Mouse (Mus musculus): ENCODE data around the gene Avp. TPM values are rescaled to one million over a fixed set of nuclear protein-coding genes. Genes with fewer than 3 reads are reported as not detected.
A peak's percentile ranks its signal among the peaks of the same experiment; 100 is the strongest.
"Not testable (repeated sequence)": the region's sequence is repeated elsewhere in the genome, so short reads cannot be mapped to it uniquely, and the experiment has no call there.

Avp gene
- polyA plus RNA-seq, 1 experiment from 2014 or later, result not detected

DNA sequence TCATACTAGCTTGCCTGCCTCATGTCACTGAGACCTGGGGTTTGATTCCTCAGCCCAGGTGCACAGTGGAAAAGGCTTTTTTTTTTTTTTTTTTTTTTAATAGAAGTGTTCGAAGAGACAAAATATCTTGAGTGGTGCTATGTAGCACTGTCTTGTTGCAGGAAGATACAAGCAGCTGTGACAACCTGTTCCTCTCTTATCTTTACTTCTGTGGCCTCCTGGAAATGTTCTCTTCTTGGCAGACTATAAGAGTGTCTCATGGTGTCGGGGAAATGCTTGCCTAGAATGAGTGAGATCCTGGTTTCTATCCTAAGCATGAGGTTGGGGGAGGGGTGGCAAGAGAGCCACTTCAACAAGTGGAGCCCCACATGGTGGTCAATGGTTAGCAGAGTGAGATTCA lies 6.0 kb upstream of the Avp start:
- WGBS, result 83% methylated on average over 2 of the region's 2 CpGs
- Histone ChIP-seq H3K27ac (no peak overlapping the region), H3K9me3 (no peaks in the 10 kb centered on the region), H3K27me3 (ENCODE audit: insufficient read depth, poor library complexity, severe bottlenecking) (peaks cover 12% of the 10 kb centered on the region), H3K36me3 (peaks cover 34% of the 10 kb centered on the region), H3K4me3 (no peak overlapping the region), H3K4me1 (replicated peaks) (peaks cover 6% of the 10 kb centered on the region)
- no peak for DNase-seq (ENCODE audit: low spot score)

DNA sequence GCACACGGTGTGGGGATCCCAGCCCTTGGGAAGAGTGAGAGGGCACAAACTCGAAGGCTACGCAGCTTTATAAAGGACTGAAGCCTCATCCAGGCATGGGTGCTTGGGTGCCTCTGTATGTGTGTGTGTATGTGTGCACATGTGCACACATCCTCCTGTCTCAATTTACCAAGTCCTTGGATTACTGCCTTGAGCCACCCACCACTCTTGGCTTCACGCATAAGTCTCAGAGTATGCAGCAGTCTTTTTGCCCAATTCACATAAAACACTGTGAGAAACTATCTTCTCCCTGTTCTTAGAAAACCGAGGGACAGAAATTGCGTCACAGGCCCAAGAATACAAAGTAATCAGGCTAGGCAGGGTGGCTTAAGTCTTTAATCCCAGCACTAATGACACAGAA lies 3.7 kb upstream of the Avp start:
- WGBS, result 94% methylated on average over 6 of the region's 6 CpGs
- Histone ChIP-seq H3K4me3 (no peak overlapping the region), H3K4me1 (replicated peaks) (peaks cover 13% of the 10 kb centered on the region), H3K9me3 (no peaks in the 10 kb centered on the region), H3K27ac (no peak overlapping the region), H3K36me3 (peaks cover 13% of the 10 kb centered on the region), H3K27me3 (ENCODE audit: insufficient read depth, poor library complexity, severe bottlenecking) (peaks cover 36% of the 10 kb centered on the region)
- DNase-seq (ENCODE audit: low spot score), result no peak

DNA sequence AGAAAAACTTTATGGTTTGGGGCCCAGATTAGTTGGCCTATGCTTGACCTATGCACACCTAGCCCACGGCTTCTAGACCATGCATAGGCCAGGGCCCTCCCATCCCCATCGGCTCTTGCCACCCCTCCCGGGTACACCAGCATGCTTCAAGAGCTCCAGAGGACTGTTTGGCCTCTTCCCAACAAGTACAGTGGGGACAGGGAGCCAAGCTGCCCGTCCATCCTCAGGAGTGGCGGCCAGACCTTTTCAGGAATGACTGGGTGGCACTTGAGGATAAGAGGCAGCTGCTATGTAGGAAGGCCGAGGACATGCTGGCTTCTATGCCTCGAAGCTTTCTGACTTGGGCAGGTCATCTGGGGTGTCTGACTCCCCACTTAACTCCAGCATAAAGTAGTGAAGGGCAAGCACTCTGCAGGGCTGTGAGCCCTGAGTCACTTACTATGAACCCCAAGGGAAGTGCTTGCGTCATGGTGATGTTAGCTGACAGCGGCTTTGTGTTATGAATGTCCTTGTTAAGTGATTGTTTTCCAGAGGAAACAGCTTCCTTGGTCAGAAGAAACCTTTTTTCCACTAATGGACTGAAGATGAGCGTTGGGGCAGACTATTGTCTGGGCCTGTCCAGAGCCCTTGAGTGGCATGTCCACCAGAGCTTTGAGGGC lies 1.7 kb upstream of the Avp start:
- Histone ChIP-seq H3K27me3 (ENCODE audit: insufficient read depth, poor library complexity, severe bottlenecking) (peaks cover 56% of the 10 kb centered on the region), H3K36me3 (0 out of 2 replicates have a peak, but pooled peaks cover 2% of the 10 kb centered on the region), H3K4me3 (no peak overlapping the region), H3K27ac (no peak overlapping the region), H3K9me3 (no peaks in the 10 kb centered on the region), H3K4me1 (replicated peaks) (peaks cover 22% of the 10 kb centered on the region)
- 86% methylated on average over 10 of the region's 10 CpGs for WGBS
- no peak for DNase-seq (ENCODE audit: low spot score)

DNA sequence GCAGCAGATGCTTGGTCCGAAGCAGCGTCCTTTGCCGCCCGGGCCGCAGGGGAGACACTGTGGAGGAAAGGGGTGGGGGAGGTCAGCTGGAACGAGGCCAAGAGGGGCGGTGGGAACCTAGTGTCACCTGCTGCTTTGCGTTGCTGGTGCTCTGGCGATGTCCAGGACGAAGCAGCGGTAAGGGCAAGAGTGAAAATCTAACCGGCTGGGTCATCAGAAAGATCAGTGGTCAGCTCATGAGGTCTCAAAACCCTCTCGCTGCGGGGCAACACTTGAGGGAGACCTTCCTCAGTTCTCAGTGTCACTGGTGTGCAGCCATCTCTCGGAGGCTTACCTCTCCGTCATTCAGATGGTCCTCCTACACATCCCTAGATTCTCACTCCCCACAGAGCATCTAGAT lies 1.2 kb downstream of the Avp start:
- H3K4me1 ChIP-seq (replicated peaks), result peaks cover 38% of the 10 kb centered on the region
- peak overlapping the region; percentile 46 for H3K4me3 ChIP-seq
- peaks cover 4% of the 10 kb centered on the region; the same call in 1 of the 2 replicates for H3K9me3 ChIP-seq
- peak; percentile 15 for DNase-seq (ENCODE audit: low spot score)
- H3K27ac ChIP-seq, result 0 out of 2 replicates have a peak overlapping the region, but pooled peaks have one; percentile 18
- no peaks in the 10 kb centered on the region for H3K36me3 ChIP-seq
- H3K27me3 ChIP-seq (ENCODE audit: insufficient read depth, poor library complexity, severe bottlenecking), result peaks cover 84% of the 10 kb centered on the region
- WGBS, result 3% methylated on average over 16 of the region's 16 CpGs

DNA sequence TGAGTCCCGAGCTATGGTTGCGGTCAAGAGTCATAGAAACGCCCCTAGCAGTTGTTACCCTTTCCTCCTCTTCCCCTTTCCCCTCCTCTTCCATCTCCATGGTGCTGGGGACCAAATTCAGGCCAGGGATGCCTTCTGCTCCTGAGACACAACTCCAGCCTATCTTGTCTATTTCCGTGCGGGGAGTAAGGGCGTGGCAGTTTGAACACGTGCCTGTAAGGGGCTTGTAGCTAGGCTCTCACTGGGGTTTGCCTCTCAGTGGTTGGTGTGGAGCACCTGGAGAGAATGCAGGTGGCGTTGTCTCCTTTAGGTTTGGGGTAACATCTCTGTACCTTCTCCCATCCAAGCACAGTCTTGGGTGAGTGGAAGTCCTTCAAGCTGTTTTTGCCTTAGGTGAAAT lies 2.6 kb downstream of the Avp start:
- peak; percentile 3 for DNase-seq (ENCODE audit: low spot score)
- peaks cover 40% of the 10 kb centered on the region for H3K4me1 ChIP-seq (replicated peaks)
- H3K4me3 ChIP-seq, result no peak overlapping the region
- H3K36me3 ChIP-seq, result no peaks in the 10 kb centered on the region
- H3K27me3 ChIP-seq (ENCODE audit: insufficient read depth, poor library complexity, severe bottlenecking), result peaks cover 98% of the 10 kb centered on the region
- H3K9me3 ChIP-seq, result peaks cover 4% of the 10 kb centered on the region; the same call in 1 of the 2 replicates
- WGBS, result 6% methylated on average over 8 of the region's 8 CpGs
- H3K27ac ChIP-seq, result no peak overlapping the region

DNA sequence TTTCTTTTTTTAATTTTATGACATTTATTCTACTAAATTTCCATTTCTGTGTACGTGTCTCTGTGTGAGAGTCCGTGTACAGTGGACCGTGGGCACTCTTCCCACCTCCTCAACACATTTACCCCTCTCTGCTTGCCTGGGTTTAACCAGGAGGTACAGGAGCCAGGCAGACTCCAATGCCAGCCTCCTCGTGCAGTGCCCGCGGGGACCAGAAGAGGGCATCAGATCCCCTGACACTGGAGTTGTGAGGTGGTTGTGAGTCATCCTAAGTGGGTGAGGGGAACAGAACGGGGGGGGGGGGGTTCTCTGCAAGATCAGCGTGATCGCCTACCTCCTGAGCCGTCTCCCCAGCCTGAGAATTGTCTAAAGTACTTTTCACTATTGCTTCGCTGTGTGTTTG lies 4.2 kb downstream of the Avp start:
- peaks cover 40% of the 10 kb centered on the region for H3K4me1 ChIP-seq (replicated peaks)
- DNase-seq (ENCODE audit: low spot score), result peak; percentile 69
- no peaks in the 10 kb centered on the region for H3K36me3 ChIP-seq
- peaks cover 4% of the 10 kb centered on the region; the same call in 1 of the 2 replicates for H3K9me3 ChIP-seq
- no peak overlapping the region for H3K27ac ChIP-seq
- WGBS, result 8% methylated on average over 11 of the region's 11 CpGs
- no peak overlapping the region for H3K4me3 ChIP-seq
- H3K27me3 ChIP-seq (ENCODE audit: insufficient read depth, poor library complexity, severe bottlenecking), result peaks cover 100% of the 10 kb centered on the region

DNA sequence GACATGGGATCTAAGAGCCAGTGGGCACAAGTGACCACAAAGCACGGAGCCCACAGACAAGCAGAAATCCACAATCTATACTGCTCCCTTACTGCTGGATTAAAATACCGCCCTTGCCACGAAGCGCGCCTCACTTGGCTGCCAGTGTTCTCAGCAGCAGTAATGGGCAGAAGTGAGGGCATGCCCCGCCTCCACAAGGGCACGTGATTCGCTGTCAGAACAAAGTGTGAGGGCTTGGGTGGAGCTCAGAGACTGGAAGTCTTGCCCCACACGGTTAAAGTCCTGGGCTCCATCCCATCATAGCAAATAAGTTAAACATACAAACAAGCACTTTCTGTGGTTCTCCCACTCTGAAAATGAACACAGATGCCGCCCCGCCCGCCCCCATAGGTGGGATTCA lies 4.7 kb downstream of the Avp start:
- WGBS, result 3% methylated on average over 12 of the region's 12 CpGs
- peaks cover 40% of the 10 kb centered on the region for H3K4me1 ChIP-seq (replicated peaks)
- H3K4me3 ChIP-seq, result peak overlapping the region; percentile 41
- no peak overlapping the region for H3K27ac ChIP-seq
- no peaks in the 10 kb centered on the region for H3K36me3 ChIP-seq
- H3K27me3 ChIP-seq (ENCODE audit: insufficient read depth, poor library complexity, severe bottlenecking), result peaks cover 95% of the 10 kb centered on the region
- peak; percentile 36 for DNase-seq (ENCODE audit: low spot score)
- peaks cover 4% of the 10 kb centered on the region; the same call in 1 of the 2 replicates for H3K9me3 ChIP-seq

DNA sequence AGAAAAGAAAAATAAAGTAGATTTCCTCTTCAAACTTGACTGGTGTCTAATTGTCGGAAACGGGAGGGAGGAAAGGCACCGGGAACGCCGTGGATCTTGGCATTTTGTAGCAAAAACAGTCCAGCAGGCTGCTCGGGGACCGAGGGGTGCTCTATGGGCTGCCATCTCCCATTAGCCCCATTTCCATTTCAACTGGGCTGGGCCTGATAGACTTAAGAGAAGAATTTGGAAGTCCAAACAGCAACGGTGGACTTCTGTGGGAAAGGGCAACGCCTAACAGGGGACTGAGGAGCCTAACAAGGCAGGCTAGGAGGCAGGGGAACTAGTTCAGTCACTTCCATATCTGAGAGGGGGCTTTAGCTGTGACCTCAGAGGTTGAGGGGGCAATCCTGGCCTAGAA lies 5.3 kb downstream of the Avp start:
- Histone ChIP-seq H3K4me1 (replicated peaks) (peaks cover 36% of the 10 kb centered on the region), H3K9me3 (peaks cover 4% of the 10 kb centered on the region; the same call in 1 of the 2 replicates), H3K27me3 (ENCODE audit: insufficient read depth, poor library complexity, severe bottlenecking) (peaks cover 94% of the 10 kb centered on the region), H3K27ac (no peak overlapping the region), H3K4me3 (peak overlapping the region; percentile 41; the same call in 1 of the 2 replicates), H3K36me3 (no peaks in the 10 kb centered on the region)
- DNase-seq (ENCODE audit: low spot score), result peak; percentile 26
- WGBS, result 3% methylated on average over 9 of the region's 9 CpGs

DNA sequence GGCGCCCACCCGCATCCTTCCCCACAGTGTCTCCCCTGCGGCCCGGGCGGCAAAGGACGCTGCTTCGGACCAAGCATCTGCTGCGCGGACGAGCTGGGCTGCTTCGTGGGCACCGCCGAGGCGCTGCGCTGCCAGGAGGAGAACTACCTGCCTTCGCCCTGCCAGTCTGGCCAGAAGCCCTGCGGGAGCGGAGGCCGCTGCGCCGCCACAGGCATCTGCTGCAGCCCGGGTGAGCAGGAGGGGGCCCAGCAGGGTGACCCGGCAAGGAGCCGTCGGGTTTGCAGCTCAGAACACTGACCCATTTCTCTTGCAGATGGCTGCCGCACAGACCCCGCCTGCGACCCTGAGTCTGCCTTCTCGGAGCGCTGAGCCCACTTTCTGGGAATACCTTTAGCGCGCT lies 5.8 kb downstream of the Avp start:
- H3K36me3 ChIP-seq, H3K27ac ChIP-seq, H3K9me3 ChIP-seq: not testable (repeated sequence)
- DNase-seq (ENCODE audit: low spot score), result peak; percentile 30
- Histone ChIP-seq H3K4me3 (peak overlapping the region; percentile 41), H3K4me1 (replicated peaks) (peaks cover 36% of the 10 kb centered on the region), H3K27me3 (ENCODE audit: insufficient read depth, poor library complexity, severe bottlenecking) (peaks cover 89% of the 10 kb centered on the region)
- 1% methylated on average over 32 of the region's 32 CpGs for WGBS

DNA sequence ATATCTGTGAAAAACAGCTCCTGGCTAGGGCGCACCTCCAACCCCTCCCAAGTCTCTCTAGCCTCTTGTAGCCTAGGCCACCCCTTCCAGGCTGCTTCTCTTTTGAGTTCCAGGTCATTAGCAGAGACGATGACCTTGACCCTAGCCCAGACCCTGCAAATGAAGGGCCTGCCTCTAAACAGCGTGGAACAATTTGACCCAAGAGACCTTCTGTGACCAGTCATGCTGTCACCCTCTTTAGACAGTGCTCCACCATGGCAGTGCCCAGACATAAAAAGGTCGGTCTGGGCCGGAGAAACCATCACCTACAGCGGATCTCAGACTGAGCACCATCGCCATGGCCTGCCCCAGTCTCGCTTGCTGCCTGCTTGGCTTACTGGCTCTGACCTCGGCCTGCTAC lies 6.5 kb downstream of the Avp start, which contains the start of gene Oxt:
Oxt (plus strand) TSS at position 301 of the 400 bp plus-strand sequence.
- H3K27ac ChIP-seq, result no peak within 1 kb of the TSS
- no peaks in the 10 kb centered on the region for H3K36me3 ChIP-seq
- peaks cover 4% of the 10 kb centered on the region; the same call in 1 of the 2 replicates for H3K9me3 ChIP-seq
- peak within 1 kb of the TSS; percentile 41 for H3K4me3 ChIP-seq
- no peak for DNase-seq (ENCODE audit: low spot score)
- peaks cover 82% of the 10 kb centered on the region for H3K27me3 ChIP-seq (ENCODE audit: insufficient read depth, poor library complexity, severe bottlenecking)
- WGBS, result 36% methylated on average over 9 of the region's 9 CpGs
- peaks cover 32% of the 10 kb centered on the region for H3K4me1 ChIP-seq (replicated peaks)

DNA sequence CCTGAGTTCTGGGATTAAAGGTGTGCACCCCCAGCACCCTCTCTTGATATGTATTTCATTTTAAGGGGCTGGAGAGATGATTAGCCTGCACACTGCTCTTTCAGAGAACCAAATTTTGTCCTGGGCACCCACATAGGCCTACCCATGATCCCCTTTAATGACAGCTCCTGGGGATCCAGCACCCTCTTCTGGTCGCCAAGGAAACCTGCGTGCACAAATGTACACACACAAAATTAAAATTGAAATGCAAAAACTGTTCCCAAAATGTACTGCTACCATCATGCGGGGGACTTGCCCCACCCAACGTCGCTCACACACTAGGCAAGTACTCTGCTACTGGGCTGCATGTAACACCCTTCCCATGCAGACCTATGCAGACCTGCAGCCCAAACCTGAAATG lies 7.4 kb downstream of the Avp start:
- Histone ChIP-seq H3K36me3 (no peaks in the 10 kb centered on the region), H3K9me3 (peaks cover 4% of the 10 kb centered on the region; the same call in 1 of the 2 replicates), H3K27me3 (ENCODE audit: insufficient read depth, poor library complexity, severe bottlenecking) (peaks cover 73% of the 10 kb centered on the region), H3K4me3 (no peak overlapping the region), H3K27ac (no peak overlapping the region), H3K4me1 (replicated peaks) (peaks cover 23% of the 10 kb centered on the region)
- DNase-seq (ENCODE audit: low spot score), result no peak
- 82% methylated on average over 5 of the region's 5 CpGs for WGBS

DNA sequence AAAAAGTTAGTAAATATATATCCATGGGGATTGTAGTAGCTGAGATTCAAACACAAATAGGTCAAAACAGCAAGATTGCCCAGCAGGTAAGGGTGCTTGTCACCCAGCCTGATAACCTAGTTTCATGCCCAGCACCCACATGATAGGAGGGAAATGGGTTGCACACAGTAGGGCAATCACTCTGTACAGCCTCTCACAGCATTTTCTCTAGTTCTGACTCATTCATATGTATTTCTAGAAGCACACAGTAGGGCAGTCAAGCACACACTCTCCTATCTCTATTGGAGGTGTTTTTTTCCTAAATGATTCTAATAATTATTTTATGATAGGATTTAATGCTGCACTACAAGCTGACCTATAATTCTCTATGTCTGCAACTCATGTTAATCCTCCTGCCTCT lies 12.4 kb downstream of the Avp start:
- H3K27me3 ChIP-seq (ENCODE audit: insufficient read depth, poor library complexity, severe bottlenecking), result peaks cover 23% of the 10 kb centered on the region
- DNase-seq (ENCODE audit: low spot score), result no peak
- no peak overlapping the region for H3K4me3 ChIP-seq
- H3K36me3 ChIP-seq, result peaks cover 26% of the 10 kb centered on the region
- no peaks in the 10 kb centered on the region for H3K9me3 ChIP-seq
- no peak overlapping the region for H3K27ac ChIP-seq
- H3K4me1 ChIP-seq (replicated peaks), result peaks cover 3% of the 10 kb centered on the region

DNA sequence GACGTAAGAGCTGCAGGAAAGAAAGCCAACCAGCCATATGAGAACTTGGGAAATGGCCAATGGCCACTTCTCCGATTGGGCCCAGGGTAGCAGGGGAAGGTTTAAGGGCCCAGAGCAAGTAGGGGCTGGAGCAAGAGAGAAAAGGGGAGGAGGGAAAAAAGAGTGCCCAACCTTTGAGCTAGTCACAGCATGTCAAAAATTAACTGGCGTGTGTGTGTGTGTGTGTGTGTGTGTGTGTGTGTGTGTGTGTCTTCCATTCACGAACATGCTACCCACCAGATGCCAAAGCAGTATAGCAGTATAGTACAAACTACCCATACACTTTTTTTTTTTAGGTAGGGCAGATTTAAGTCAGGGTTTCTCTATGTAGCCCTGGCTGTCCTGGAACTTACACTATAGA lies 13.4 kb downstream of the Avp start:
- H3K4me3 ChIP-seq, result no peak overlapping the region
- H3K27ac ChIP-seq, result no peak overlapping the region
- peaks cover 13% of the 10 kb centered on the region for H3K4me1 ChIP-seq (replicated peaks)
- H3K9me3 ChIP-seq, result no peaks in the 10 kb centered on the region
- H3K36me3 ChIP-seq, result peaks cover 28% of the 10 kb centered on the region
- no peak for DNase-seq (ENCODE audit: low spot score)
- 84% methylated on average over 4 of the region's 4 CpGs for WGBS
- peaks cover 13% of the 10 kb centered on the region for H3K27me3 ChIP-seq (ENCODE audit: insufficient read depth, poor library complexity, severe bottlenecking)

Measured in hindbrain, embryonic 10.5 days (tissue).